Mouse (Mus musculus) liver, postnatal 0 days (tissue): ENCODE measurements at regions not wholly inside any gene's neighbourhood (a gene's known extent, or its start where the extent isn't known, plus 50 kb on each side); places are given as distances from the start of the nearest gene placed in this dataset.

Experiments
- ATAC-seq: fragments of 200-750 bp; cut with Nextera tagmentation; 2 replicates; pipeline ENCODE4 v1.8.0; 2017; ENCODE audit warnings: mild to moderate bottlenecking, moderate library complexity
- DNase-seq: peaks from one replicate; pipeline ENCODE4 v3.0.0-alpha.2; 2016
- H3K27ac ChIP-seq: fragments of 300-500 bp; sonication (generic); 2 replicates; pipeline ENCODE4 v1.5.1; 2014; ENCODE audit warnings: antibody characterized with exemption, moderate library complexity, mild to moderate bottlenecking, low read depth
- H3K27me3 ChIP-seq: fragments of 300-500 bp; sonication (generic); 2 replicates; pipeline ENCODE4 v1.6.1; 2014; ENCODE audit warnings: low read length, control low read depth, mixed read lengths; ENCODE audit not compliant: insufficient read depth
- H3K36me3 ChIP-seq: fragments of 300-500 bp; sonication (generic); replicated peaks from 2 replicates; pipeline ENCODE4 v1.6.1; 2014; ENCODE audit warnings: mild to moderate bottlenecking, control low read depth, low read length, moderate library complexity, mixed read lengths; ENCODE audit not compliant: insufficient read depth
- H3K4me1 ChIP-seq: fragments of 300-500 bp; sonication (generic); 2 replicates; pipeline ENCODE4 v1.6.1; 2014; ENCODE audit warnings: antibody characterized with exemption, mild to moderate bottlenecking, control low read depth; ENCODE audit not compliant: insufficient read depth
- H3K4me2 ChIP-seq: fragments of 300-500 bp; sonication (generic); 2 replicates; pipeline ENCODE4 v1.6.1; 2014; ENCODE audit warnings: low read depth, mild to moderate bottlenecking, low read length, moderate library complexity, mixed read lengths
- H3K4me3 ChIP-seq: fragments of 300-500 bp; sonication (generic); 2 replicates; pipeline ENCODE4 v1.5.1; 2014; ENCODE audit warnings: low read depth, low read length
- H3K9ac ChIP-seq: fragments of 300-500 bp; sonication (generic); replicated peaks from 2 replicates; pipeline ENCODE4 v1.6.1; 2014; ENCODE audit warnings: mild to moderate bottlenecking, moderate library complexity
- H3K9me3 ChIP-seq: fragments of 300-500 bp; sonication (generic); 2 replicates; pipeline ENCODE4 v1.6.1; 2016; ENCODE audit warnings: mild to moderate bottlenecking, control low read depth, low read length, mixed read lengths
- CTCF ChIP-seq: sonication (generic); IDR thresholded peaks from 2 replicates; pipeline ENCODE4 v1.5.1; 2016; ENCODE audit warnings: antibody characterized with exemption, low read depth
- EP300 ChIP-seq: IDR thresholded peaks from 2 replicates; pipeline ENCODE4 v1.6.1; 2016; ENCODE audit warnings: antibody characterized with exemption, low read depth, mild to moderate bottlenecking
- WGBS: fragments of 180-500 bp; shearing (Covaris S2); extraction: QIAGEN DNeasy Blood & Tissue Kit; methylation state at CpG from one replicate; pipeline ENCODE4 v1.1.7; 2014; ENCODE audit not compliant: insufficient replicate concordance; 5-methylcytosine and 5-hydroxymethylcytosine counted together

DNA sequence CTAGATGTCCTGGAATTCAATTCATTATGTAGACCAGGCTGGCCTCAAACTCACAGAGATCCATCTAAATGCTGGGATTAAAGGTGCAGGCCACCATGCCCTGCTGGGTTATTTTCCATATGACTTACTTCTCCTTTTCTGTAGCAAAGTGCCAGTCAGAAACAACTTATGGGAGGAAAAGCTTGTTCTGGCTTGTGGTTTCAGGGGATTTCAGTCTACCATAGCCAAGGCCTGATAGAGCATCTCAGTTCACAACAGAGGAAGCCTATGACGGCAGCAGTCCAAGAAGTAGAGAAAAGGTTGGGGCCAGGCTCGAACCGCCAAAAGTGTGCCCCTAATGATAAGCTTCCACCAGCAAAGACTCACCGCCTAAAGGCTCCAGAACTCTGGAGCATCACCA lies 110.5 kb upstream of the Hdac4 start:
- Histone ChIP-seq H3K4me2 (no peak overlapping the region), H3K27ac (no peak overlapping the region), H3K36me3 (no peaks in the 10 kb centered on the region), H3K9ac (no peak overlapping the region), H3K9me3 (no peaks in the 10 kb centered on the region), H3K4me3 (no peak overlapping the region), H3K4me1 (no peaks in the 10 kb centered on the region), H3K27me3 (no peaks in the 10 kb centered on the region)
- DNase-seq (no peak), ATAC-seq (no peak)
- TF ChIP-seq CTCF (no peak), EP300 (no peak)
- WGBS = 51% methylated on average over 4 of the region's 4 CpGs

GRCm38 (mm10) chr1:92299041-92299440 lies 103.5 kb upstream of the Hdac4 start:
- no peak for DNase-seq
- no peak for ATAC-seq
- WGBS = 56% methylated on average over 7 of the region's 7 CpGs
- Histone ChIP-seq H3K4me3 (no peak overlapping the region), H3K9me3 (no peaks in the 10 kb centered on the region), H3K36me3 (no peaks in the 10 kb centered on the region), H3K27me3 (no peaks in the 10 kb centered on the region), H3K4me1 (no peaks in the 10 kb centered on the region), H3K9ac (no peak overlapping the region), H3K4me2 (no peak overlapping the region), H3K27ac (no peak overlapping the region)
- no peak for TF ChIP-seq EP300
- no peak for TF ChIP-seq CTCF

GRCm38 (mm10) chr1:92292681-92293380 lies 97.3 kb upstream of the Hdac4 start:
- Histone ChIP-seq H3K27me3 (no peaks in the 10 kb centered on the region), H3K4me3 (no peak overlapping the region), H3K9me3 (no peaks in the 10 kb centered on the region), H3K27ac (no peak overlapping the region), H3K4me1 (no peaks in the 10 kb centered on the region), H3K36me3 (no peaks in the 10 kb centered on the region), H3K9ac (no peak overlapping the region), H3K4me2 (no peak overlapping the region)
- no peak for TF ChIP-seq CTCF
- no peak for TF ChIP-seq EP300
- WGBS = 77% methylated on average over 7 of the region's 7 CpGs
- no peak for DNase-seq
- ATAC-seq = no peak

- Histone ChIP-seq H3K4me1 (no peaks in the 10 kb centered on the region), H3K9me3 (no peaks in the 10 kb centered on the region), H3K4me3 (no peak overlapping the region), H3K27ac (no peak overlapping the region), H3K36me3 (no peaks in the 10 kb centered on the region), H3K9ac (no peak overlapping the region), H3K4me2 (no peak overlapping the region), H3K27me3 (no peaks in the 10 kb centered on the region)
- ATAC-seq (no peak), DNase-seq (no peak)
- TF ChIP-seq CTCF = no peak
- TF ChIP-seq EP300 = no peak
- 46% methylated on average over 1 of the region's 1 CpGs for WGBS
Measured at GRCm38 (mm10) chr1:92286966-92287342, 91.5 kb upstream of the Hdac4 start.

- Histone ChIP-seq H3K9ac (no peak overlapping the region), H3K27ac (no peak overlapping the region), H3K4me3 (no peak overlapping the region), H3K36me3 (no peaks in the 10 kb centered on the region), H3K4me2 (no peak overlapping the region), H3K4me1 (no peaks in the 10 kb centered on the region), H3K9me3 (no peaks in the 10 kb centered on the region), H3K27me3 (no peaks in the 10 kb centered on the region)
- ATAC-seq (no peak), DNase-seq (no peak)
- TF ChIP-seq EP300 (no peak), CTCF (no peak)
- 66% methylated on average over 21 of the region's 21 CpGs for WGBS
Measured at GRCm38 (mm10) chr1:92286013-92286965, 90.8 kb upstream of the Hdac4 start.

GRCm38 (mm10) chr1:92284155-92284554 lies 88.7 kb upstream of the Hdac4 start:
- Histone ChIP-seq H3K27me3 (no peaks in the 10 kb centered on the region), H3K9me3 (no peaks in the 10 kb centered on the region), H3K9ac (no peak overlapping the region), H3K4me2 (no peak overlapping the region), H3K27ac (no peak overlapping the region), H3K4me3 (no peak overlapping the region), H3K36me3 (no peaks in the 10 kb centered on the region), H3K4me1 (no peaks in the 10 kb centered on the region)
- DNase-seq (no peak), ATAC-seq (no peak)
- TF ChIP-seq EP300 (no peak), CTCF (no peak)
- WGBS = 45% methylated on average over 4 of the region's 4 CpGs
